Mouse (Mus musculus) adrenal gland, adult 18-20 months (tissue): ENCODE data around the gene Fam210b. TPM values are rescaled to one million over a fixed set of nuclear protein-coding genes. Genes with fewer than 3 reads are reported as not detected.

Source experiments
- DNase-seq, 2 experiments: peaks; one replicate each; pipeline ENCODE4 v3.0.0; 2021 to 2022; ENCODE audit warnings: low spot score in 2 of 2
- total RNA-seq, 2 experiments: library from RNA; stranded (reverse); gene quantifications; 1 replicate in 1 of 2; 2 replicates in 1 of 2; pipeline ENCODE4 v1.2.3; 2021

Gene Fam210b
- total RNA-seq, 2 experiments from 2014 or later = 17.5 to 25.9 TPM

DNA sequence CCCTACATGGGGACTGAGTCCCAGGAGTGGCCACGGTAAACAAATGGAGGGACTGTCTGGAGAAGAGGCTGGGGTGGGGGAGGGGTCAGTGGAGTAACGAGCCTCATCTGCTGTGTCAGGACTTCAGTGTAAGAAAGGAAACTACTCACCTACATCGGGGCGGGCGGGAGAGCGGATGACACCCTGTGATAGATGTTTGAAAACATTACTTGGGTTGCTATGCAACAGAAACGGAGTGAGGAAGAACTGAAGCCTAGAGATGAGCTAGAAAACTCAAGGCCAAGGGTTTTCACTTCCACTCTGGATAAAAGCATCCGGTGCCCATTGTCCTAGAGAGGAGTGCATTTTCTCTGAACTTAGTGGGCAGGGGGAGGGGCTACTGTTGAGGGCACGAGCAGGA, 54.5 kb downstream of the Fam210b start:
- no peak for DNase-seq

DNA sequence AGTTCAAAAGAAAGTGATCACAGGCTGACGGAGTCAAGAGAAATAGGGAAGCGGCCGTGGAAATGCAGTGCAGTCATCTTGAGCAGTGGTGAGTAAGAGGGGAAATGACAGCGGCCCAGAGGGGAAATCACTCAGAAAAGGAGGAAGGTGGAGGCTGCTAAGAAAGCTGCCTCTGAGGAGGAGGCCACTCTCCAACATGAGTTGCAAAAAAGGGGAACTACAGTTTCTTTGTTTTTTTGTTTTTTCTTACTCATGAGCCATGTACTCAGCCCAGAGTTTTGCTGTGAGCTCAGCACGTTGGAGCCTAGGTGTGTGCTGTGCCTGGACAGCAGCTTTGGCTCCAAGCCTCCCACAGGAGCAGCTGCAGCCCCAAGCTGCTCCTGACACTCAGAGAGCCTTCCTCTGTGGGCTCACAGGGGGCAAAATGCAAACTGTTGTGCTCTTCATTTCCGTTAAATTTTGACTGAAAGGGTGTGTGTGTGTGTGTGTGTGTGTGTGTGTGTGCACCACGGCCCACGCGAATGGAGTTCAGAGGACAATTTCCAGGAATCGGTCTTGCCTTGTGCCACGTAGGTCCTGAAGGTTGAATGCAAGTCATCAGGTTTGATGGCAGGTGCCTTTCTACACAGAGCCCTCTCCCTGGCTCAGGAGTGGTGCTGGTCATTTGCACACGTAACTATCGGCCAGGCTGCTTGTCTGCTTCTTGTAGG, 55.9 kb downstream of the Fam210b start:
- DNase-seq = no peak

DNA sequence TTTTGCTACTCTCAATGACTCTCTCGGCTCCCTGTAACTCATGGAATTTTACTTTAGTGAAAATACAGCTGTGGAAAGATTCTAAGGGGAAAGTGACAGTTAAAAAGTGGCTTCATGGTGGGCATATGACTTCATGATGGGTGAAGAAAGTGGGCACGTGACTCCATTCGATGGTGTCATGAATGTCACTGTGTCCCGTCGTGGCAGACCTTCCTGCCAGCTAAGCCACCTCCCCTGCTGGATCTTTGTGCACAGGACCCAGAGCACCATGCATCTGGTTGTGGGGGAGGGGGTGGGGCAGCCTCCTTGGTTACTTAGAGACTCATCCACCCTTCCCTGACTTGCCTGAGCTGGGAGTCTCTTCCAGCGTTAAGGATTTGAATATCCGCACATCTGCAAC, 58.9 kb downstream of the Fam210b start:
- DNase-seq = no peak

DNA sequence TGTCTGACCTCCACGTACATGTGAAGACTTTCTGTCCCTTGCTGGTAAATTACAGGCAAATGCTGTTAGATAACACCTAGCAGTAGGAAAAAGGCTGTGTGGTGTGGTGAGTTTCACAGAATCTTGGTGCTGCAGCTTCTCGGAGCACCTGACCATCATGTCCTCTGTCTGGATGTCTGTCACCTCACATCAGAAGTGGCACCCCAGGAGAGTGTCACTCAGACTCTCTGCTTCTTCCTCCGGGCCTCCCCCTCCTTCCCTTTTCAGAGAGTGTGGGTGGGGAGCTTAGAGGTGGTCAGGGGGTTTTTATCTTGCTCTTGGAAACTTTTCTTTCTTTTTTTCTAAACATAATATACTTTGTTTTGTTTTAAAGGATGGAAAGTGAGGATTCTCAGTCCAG, 59.6 kb downstream of the Fam210b start:
- no peak for DNase-seq

Other genes starting within 250 kb of the Fam210b start
- gene Mc3r, start 97.1 kb upstream of the Fam210b start, total RNA-seq = not detected
- gene Aurka, start 25.0 kb downstream of the Fam210b start, total RNA-seq = 1 to 10 TPM; 1.1 to 2.5 TPM
- gene Cstf1, start 25.1 kb downstream of the Fam210b start, total RNA-seq = 10 to 100 TPM; 33.2 to 33.4 TPM
- gene Cass4, start 48.2 kb downstream of the Fam210b start, total RNA-seq = under 1 TPM; 0.13 to 0.16 TPM
- 10 to 100 TPM; 75.6 to 81.7 TPM for gene Rtf2, start 95.0 kb downstream of the Fam210b start, total RNA-seq
- not detected for gene Gcnt7, start 113.0 kb downstream of the Fam210b start, total RNA-seq
- not detected for gene Fam209, start 127.0 kb downstream of the Fam210b start, total RNA-seq
- not detected for gene Tfap2c, start 204.0 kb downstream of the Fam210b start, total RNA-seq